Mouse (Mus musculus): ENCODE results near the gene Kpnb1. TPM values are rescaled to one million over a fixed set of nuclear protein-coding genes. Genes with fewer than 3 reads are reported as not detected.

The Kpnb1 gene
- total RNA-seq, 4 experiments from 2014 or later: 114 to 121 (median 120) TPM

GRCm38 (mm10) chr11:97186947-97187763, 526 bp downstream of the Kpnb1 start:
- peak; percentile 94 to 95 for DNase-seq (ENCODE audit: low spot score in 2 of 2)

- no peak for DNase-seq (ENCODE audit: low spot score in 2 of 2)
Measured at GRCm38 (mm10) chr11:97185704-97186614, 1.7 kb downstream of the Kpnb1 start.

- no peak for DNase-seq (ENCODE audit: low spot score in 2 of 2)
Measured at GRCm38 (mm10) chr11:97184875-97185274, 2.8 kb downstream of the Kpnb1 start.

GRCm38 (mm10) chr11:97182446-97182845, 5.2 kb downstream of the Kpnb1 start:
- DNase-seq (ENCODE audit: low spot score in 2 of 2): no peak

GRCm38 (mm10) chr11:97181061-97181460, 6.6 kb downstream of the Kpnb1 start:
- DNase-seq (ENCODE audit: low spot score in 2 of 2): no peak

- DNase-seq (ENCODE audit: low spot score in 2 of 2): no peak
Measured at GRCm38 (mm10) chr11:97178198-97178597, 9.5 kb downstream of the Kpnb1 start.

GRCm38 (mm10) chr11:97176851-97177250, 10.8 kb downstream of the Kpnb1 start:
- no peak for DNase-seq (ENCODE audit: low spot score in 2 of 2)

GRCm38 (mm10) chr11:97175499-97175898, 12.2 kb downstream of the Kpnb1 start:
- DNase-seq (ENCODE audit: low spot score in 2 of 2): peak in 1 of 2 experiments; percentile 48

GRCm38 (mm10) chr11:97160341-97160740, 27.3 kb downstream of the Kpnb1 start:
- DNase-seq (ENCODE audit: low spot score in 2 of 2): no peak

GRCm38 (mm10) chr11:97156999-97157398, 30.7 kb downstream of the Kpnb1 start:
- DNase-seq (ENCODE audit: low spot score in 2 of 2): no peak

GRCm38 (mm10) chr11:97152662-97153287, 34.9 kb downstream of the Kpnb1 start:
- DNase-seq (ENCODE audit: low spot score in 2 of 2): no peak

- DNase-seq (ENCODE audit: low spot score in 2 of 2): no peak
Measured at GRCm38 (mm10) chr11:97152023-97152426, 35.7 kb downstream of the Kpnb1 start.

- no peak for DNase-seq (ENCODE audit: low spot score in 2 of 2)
Measured at GRCm38 (mm10) chr11:97151343-97151801, 36.3 kb downstream of the Kpnb1 start, which contains the start of gene Tbkbp1. Tbkbp1 (minus strand) TSS chr11:97151495.

- DNase-seq (ENCODE audit: low spot score in 2 of 2): peak in 1 of 2 experiments; percentile 74
Measured at GRCm38 (mm10) chr11:97150411-97151330, 37.0 kb downstream of the Kpnb1 start.

- peak in 1 of 2 experiments; percentile 51 for DNase-seq (ENCODE audit: low spot score in 2 of 2)
Measured at GRCm38 (mm10) chr11:97149995-97150410, 37.7 kb downstream of the Kpnb1 start.

GRCm38 (mm10) chr11:97149026-97149425, 38.7 kb downstream of the Kpnb1 start:
- DNase-seq (ENCODE audit: low spot score in 2 of 2): no peak

GRCm38 (mm10) chr11:97148591-97148990, 39.1 kb downstream of the Kpnb1 start:
- no peak for DNase-seq (ENCODE audit: low spot score in 2 of 2)

- no peak for DNase-seq (ENCODE audit: low spot score in 2 of 2)
Measured at GRCm38 (mm10) chr11:97147333-97147732, 40.3 kb downstream of the Kpnb1 start.

- DNase-seq (ENCODE audit: low spot score in 2 of 2): peak in 1 of 2 experiments; percentile 81
Measured at GRCm38 (mm10) chr11:97146724-97147123, 41.0 kb downstream of the Kpnb1 start.

GRCm38 (mm10) chr11:97145951-97146350, 41.7 kb downstream of the Kpnb1 start:
- DNase-seq (ENCODE audit: low spot score in 2 of 2): no peak
